In genomic region chr6:116671031-116671430, GRCm38 (mm10) we compare ENCODE assay signal across 8 mouse cellular contexts. TPM values are rescaled to one million over a fixed set of nuclear protein-coding genes. Genes with fewer than 3 reads are reported as not detected.
DNase-seq lines count a peak whose midpoint lies in the region; ATAC-seq and TF ChIP-seq lines count a peak whose summit lies in the region.

No protein-coding gene starts in this region.

- TF ChIP-seq POLR2A in kidney, adult 2 months (IDR thresholded peaks at IDR 0.05; ENCODE audit: low read depth, low read length): no peak

- no peak overlapping the region for H3K4me3 ChIP-seq in kidney, adult 2 months (ENCODE audit: insufficient read depth, low read depth, low read length)
- H3K4me3 ChIP-seq in hindbrain, embryonic 16.5 days (ENCODE audit: low read length): peak overlapping the region; percentile 3; the same call in 1 of the 2 replicates
- no peak overlapping the region for H3K4me3 ChIP-seq in neural tube, embryonic 13.5 days

- no peaks in the 10 kb centered on the region for H3K36me3 ChIP-seq in kidney, adult 2 months (ENCODE audit: control insufficient read depth, insufficient read depth, low read length)
- no peaks in the 10 kb centered on the region for H3K36me3 ChIP-seq in hindbrain, embryonic 16.5 days (ENCODE audit: control insufficient read depth, insufficient read depth, low read length)
- H3K36me3 ChIP-seq in neural tube, embryonic 13.5 days: no peaks in the 10 kb centered on the region

- ATAC-seq in hindbrain, embryonic 16.5 days: 0 out of 2 replicates have a peak, but pooled peaks have one; percentile 2
- peak; percentile 19 for ATAC-seq in neural tube, embryonic 13.5 days (ENCODE audit: low read depth)

- H3K27ac ChIP-seq in kidney, adult 2 months (ENCODE audit: insufficient read depth, low read depth, low read length): no peak overlapping the region
- peak overlapping the region; percentile 59 for H3K27ac ChIP-seq in hindbrain, embryonic 16.5 days (ENCODE audit: low read depth, low read length)
- peak overlapping the region; percentile 81 for H3K27ac ChIP-seq in neural tube, embryonic 13.5 days (replicated peaks)

- TF ChIP-seq CTCF in kidney, adult 2 months (conservative IDR thresholded peaks at IDR 0.05; ENCODE audit: insufficient read depth, insufficient read length, low read depth, low read length): no peak

- peak overlapping the region; percentile 27 for H3K4me2 ChIP-seq in hindbrain, embryonic 16.5 days (ENCODE audit: low read length)
- peak overlapping the region; percentile 85 for H3K4me2 ChIP-seq in neural tube, embryonic 13.5 days

- no peaks in the 10 kb centered on the region for H3K9me3 ChIP-seq in hindbrain, embryonic 16.5 days (ENCODE audit: control insufficient read depth, low read length)
- H3K9me3 ChIP-seq in neural tube, embryonic 13.5 days: no peaks in the 10 kb centered on the region

- H3K27me3 ChIP-seq in kidney, adult 2 months (replicated peaks; ENCODE audit: control insufficient read depth, insufficient read depth, low read length): no peaks in the 10 kb centered on the region
- no peaks in the 10 kb centered on the region for H3K27me3 ChIP-seq in hindbrain, embryonic 16.5 days (replicated peaks; ENCODE audit: control insufficient read depth, insufficient read depth, low read length)
- H3K27me3 ChIP-seq in neural tube, embryonic 13.5 days: peaks cover 10% of the 10 kb centered on the region; the same call in 1 of the 2 replicates

- peak overlapping the region; percentile 43 for H3K9ac ChIP-seq in hindbrain, embryonic 16.5 days (ENCODE audit: low read depth, low read length)
- peak overlapping the region; percentile 69; the same call in 1 of the 2 replicates for H3K9ac ChIP-seq in neural tube, embryonic 13.5 days

- peak; percentile 57 to 67 for DNase-seq in kidney, postnatal 4 days
- DNase-seq in kidney, adult 2 months: no peak
- peak; percentile 65 for DNase-seq in embryo, embryonic 11 days
- DNase-seq in adrenal gland, adult 18-20 months (ENCODE audit: low spot score in 2 of 2): no peak
- DNase-seq in left cerebral cortex, postnatal 25 days (ENCODE audit: low spot score in 2 of 2): no peak
- no peak for DNase-seq in adipocyte (ENCODE audit: low spot score)

- H3K4me1 ChIP-seq in kidney, adult 2 months (ENCODE audit: control insufficient read depth, insufficient read depth, low read length): no peaks in the 10 kb centered on the region
- peaks cover 33% of the 10 kb centered on the region for H3K4me1 ChIP-seq in hindbrain, embryonic 16.5 days (ENCODE audit: control insufficient read depth, insufficient read depth, low read depth, low read length)
- H3K4me1 ChIP-seq in neural tube, embryonic 13.5 days (replicated peaks): peaks cover 70% of the 10 kb centered on the region

- intact Hi-C loops in left cerebral cortex, postnatal 25 days (cut with DNase I): no loop called here

- WGBS in kidney, adult 2 months: 53% methylated on average over 5 of the region's 5 CpGs
- WGBS in hindbrain, embryonic 16.5 days: 8% methylated on average over 5 of the region's 5 CpGs
- 6% methylated on average over 5 of the region's 5 CpGs for WGBS in neural tube, embryonic 13.5 days

RNA-seq across cellular contexts. Expression of gene Rassf4, which starts 2.7 kb away (rescaled TPM):
- polyA plus RNA-seq in kidney, adult 2 months (2012; rRNA removed): 3.3 and 4.1 TPM in 2 replicates
- polyA plus RNA-seq in hindbrain, embryonic 16.5 days (2015; fragmentation: Nextera tagmentation; extraction: Ambion mirVana): 30.3 and 30.8 TPM in 2 replicates
- 24.0 and 25.3 TPM in 2 replicates for polyA plus RNA-seq in neural tube, embryonic 13.5 days (2015; fragmentation: Nextera tagmentation; extraction: Ambion mirVana)
- total RNA-seq in adrenal gland, adult 18-20 months (2021): 1 to 10 TPM; 3.6 to 5.4 TPM
- 1 to 10 TPM; 4.6 to 4.8 TPM for total RNA-seq in left cerebral cortex, postnatal 25 days (2021)

RNA-seq across cellular contexts. Expression of gene Depp1, which starts 20.6 kb away (rescaled TPM):
- polyA plus RNA-seq in kidney, adult 2 months (2012; rRNA removed): 14.3 and 17.8 TPM in 2 replicates
- polyA plus RNA-seq in hindbrain, embryonic 16.5 days (2015; fragmentation: Nextera tagmentation; extraction: Ambion mirVana): 11.4 and 17.6 TPM in 2 replicates
- 11.0 and 14.5 TPM in 2 replicates for polyA plus RNA-seq in neural tube, embryonic 13.5 days (2015; fragmentation: Nextera tagmentation; extraction: Ambion mirVana)
- 10 to 100 TPM; 10.1 to 23.1 TPM for total RNA-seq in adrenal gland, adult 18-20 months (2021)
- 1 to 10 TPM; 1.5 to 2.1 TPM for total RNA-seq in left cerebral cortex, postnatal 25 days (2021)

RNA-seq across cellular contexts. Expression of gene Zfp422, which starts 42.2 kb away (rescaled TPM):
- 15.8 and 22.0 TPM in 2 replicates for polyA plus RNA-seq in kidney, adult 2 months (2012; rRNA removed)
- polyA plus RNA-seq in hindbrain, embryonic 16.5 days (2015; fragmentation: Nextera tagmentation; extraction: Ambion mirVana): 120 and 126 TPM in 2 replicates
- 160 and 182 TPM in 2 replicates for polyA plus RNA-seq in neural tube, embryonic 13.5 days (2015; fragmentation: Nextera tagmentation; extraction: Ambion mirVana)
- 10 to 100 TPM; 14.5 to 21.8 TPM for total RNA-seq in adrenal gland, adult 18-20 months (2021)
- total RNA-seq in left cerebral cortex, postnatal 25 days (2021): 10 to 100 TPM; 23.2 to 24.2 TPM

RNA-seq across cellular contexts. Expression of gene Tmem72, which starts 45.7 kb away (rescaled TPM):
- 13.4 and 19.2 TPM in 2 replicates for polyA plus RNA-seq in kidney, adult 2 months (2012; rRNA removed)
- polyA plus RNA-seq in hindbrain, embryonic 16.5 days (2015; fragmentation: Nextera tagmentation; extraction: Ambion mirVana): 2.5 and 5.4 TPM in 2 replicates
- polyA plus RNA-seq in neural tube, embryonic 13.5 days (2015; fragmentation: Nextera tagmentation; extraction: Ambion mirVana): 0.29 and 1.0 TPM in 2 replicates
- under 1 TPM; 0.03 TPM for total RNA-seq in adrenal gland, adult 18-20 months (2021)
- 1 to 10 TPM; 1.1 to 1.6 TPM for total RNA-seq in left cerebral cortex, postnatal 25 days (2021)

Comparison
In these comparisons a context has a peak if more than half of its experiments do, and no peak if none do; other contexts are left out.
1. DNase-seq: peak in kidney, postnatal 4 days (2 of 2) and embryo, embryonic 11 days (single experiment); none in kidney, adult 2 months (single experiment), adrenal gland, adult 18-20 months (0 of 2), left cerebral cortex, postnatal 25 days (0 of 2) and adipocyte (single experiment).